Mouse (Mus musculus): ENCODE results near the gene Heca. TPM values are rescaled to one million over a fixed set of nuclear protein-coding genes. Genes with fewer than 3 reads are reported as not detected.
A peak's percentile ranks its signal among the peaks of the same experiment; 100 is the strongest.
"Not testable (repeated sequence)": the region's sequence is repeated elsewhere in the genome, so short reads cannot be mapped to it uniquely, and the experiment has no call there.

Heca gene
- polyA plus RNA-seq, 1 experiment from 2014 or later, result 6.7 TPM

- H3K9ac ChIP-seq (replicated peaks; ENCODE audit: low read depth, low read length), result peak overlapping the region; percentile 86
- H3K4me2 ChIP-seq (replicated peaks; ENCODE audit: low read depth, low read length), result peak overlapping the region; percentile 51
- 0% methylated on average over 4 of the region's 4 CpGs for WGBS
- not testable (repeated sequence) for H3K27me3 ChIP-seq (ENCODE audit: control insufficient read depth, insufficient read depth, low read length); H3K4me1 ChIP-seq (ENCODE audit: control insufficient read depth, insufficient read depth, low read length); H3K36me3 ChIP-seq (ENCODE audit: control insufficient read depth, insufficient read depth, low read length); H3K9me3 ChIP-seq (ENCODE audit: control insufficient read depth, low read depth, low read length); ATAC-seq (ENCODE audit: insufficient number of reproducible peaks, insufficient read depth, low FRiP score, low read depth)
- peak overlapping the region; percentile 69; the same call in 1 of the 2 replicates for H3K27ac ChIP-seq (ENCODE audit: low read length)
- peak overlapping the region; percentile 76 for H3K4me3 ChIP-seq (ENCODE audit: low read depth, low read length)
These were observed 1.1 kb downstream of the Heca start for GRCm38 (mm10) chr10:17946799-17947174.

DNA sequence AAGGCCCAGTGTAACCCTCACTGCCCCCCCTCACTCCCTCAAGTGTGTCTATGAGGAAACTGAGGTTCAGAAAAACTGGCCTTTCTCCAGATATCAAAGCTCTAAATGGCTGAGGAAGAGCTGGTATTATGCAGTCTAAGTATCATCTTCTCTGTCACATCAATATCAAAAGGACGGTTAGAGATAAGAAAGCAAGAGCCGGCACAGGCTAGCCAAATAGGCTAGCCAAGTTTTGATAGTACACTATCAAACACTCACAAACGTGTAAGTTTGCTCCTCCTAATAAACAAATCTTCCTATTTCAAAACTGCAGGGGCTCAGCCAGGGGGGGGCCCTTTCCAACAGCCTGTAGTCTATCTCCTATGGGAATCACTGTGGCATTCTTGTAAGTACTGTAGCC, 1.8 kb downstream of the Heca start:
- Histone ChIP-seq H3K9me3 (ENCODE audit: control insufficient read depth, low read depth, low read length) (no peaks in the 10 kb centered on the region), H3K4me1 (ENCODE audit: control insufficient read depth, insufficient read depth, low read length) (peaks cover 5% of the 10 kb centered on the region; the same call in 1 of the 2 replicates), H3K4me2 (replicated peaks; ENCODE audit: low read depth, low read length) (peak overlapping the region; percentile 51), H3K36me3 (ENCODE audit: control insufficient read depth, insufficient read depth, low read length) (no peaks in the 10 kb centered on the region), H3K4me3 (ENCODE audit: low read depth, low read length) (peak overlapping the region; percentile 76), H3K27me3 (ENCODE audit: control insufficient read depth, insufficient read depth, low read length) (no peaks in the 10 kb centered on the region), H3K9ac (replicated peaks; ENCODE audit: low read depth, low read length) (peak overlapping the region; percentile 15; the same call in 1 of the 2 replicates), H3K27ac (ENCODE audit: low read length) (no peak overlapping the region)
- no peak for ATAC-seq (ENCODE audit: insufficient number of reproducible peaks, insufficient read depth, low FRiP score, low read depth)
- 35% methylated on average over 3 of the region's 3 CpGs for WGBS

DNA sequence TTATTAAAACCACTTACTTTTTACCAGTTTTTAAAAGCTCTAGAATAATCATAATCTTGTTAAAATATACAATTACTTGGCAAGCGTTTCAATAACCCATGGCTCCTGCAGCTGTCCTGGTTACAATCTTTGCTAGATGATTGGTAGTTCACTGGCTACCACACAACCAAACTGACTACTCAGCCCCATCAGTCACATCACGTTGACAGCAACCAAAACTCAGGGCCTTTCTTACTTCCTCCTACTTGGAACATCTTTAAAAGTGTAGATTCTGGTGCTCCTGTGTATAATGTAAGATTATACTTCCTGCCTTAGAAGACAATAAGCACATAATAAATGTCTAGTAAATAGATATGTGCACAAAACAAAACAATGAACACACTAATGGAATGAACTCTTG, 14.2 kb downstream of the Heca start:
- no peak for ATAC-seq (ENCODE audit: insufficient number of reproducible peaks, insufficient read depth, low FRiP score, low read depth)
- WGBS, result 49% methylated on average over 2 of the region's 2 CpGs
- no peaks in the 10 kb centered on the region for H3K27me3 ChIP-seq (ENCODE audit: control insufficient read depth, insufficient read depth, low read length)

GRCm38 (mm10) chr10:17932131-17932530, 15.7 kb downstream of the Heca start:
- Histone ChIP-seq H3K4me3 (ENCODE audit: low read depth, low read length) (no peak overlapping the region), H3K27me3 (ENCODE audit: control insufficient read depth, insufficient read depth, low read length) (no peaks in the 10 kb centered on the region), H3K4me1 (ENCODE audit: control insufficient read depth, insufficient read depth, low read length) (peaks cover 15% of the 10 kb centered on the region; the same call in 1 of the 2 replicates), H3K4me2 (replicated peaks; ENCODE audit: low read depth, low read length) (no peak overlapping the region), H3K9ac (replicated peaks; ENCODE audit: low read depth, low read length) (no peak overlapping the region), H3K27ac (ENCODE audit: low read length) (0 out of 2 replicates have a peak overlapping the region, but pooled peaks have one; percentile 33), H3K36me3 (ENCODE audit: control insufficient read depth, insufficient read depth, low read length) (no peaks in the 10 kb centered on the region), H3K9me3 (ENCODE audit: control insufficient read depth, low read depth, low read length) (no peaks in the 10 kb centered on the region)
- ATAC-seq (ENCODE audit: insufficient number of reproducible peaks, insufficient read depth, low FRiP score, low read depth), result 0 out of 2 replicates have a peak, but pooled peaks have one; percentile 18
- 65% methylated on average over 3 of the region's 3 CpGs for WGBS

More for the DNA sequence above, 14.2 kb downstream of the Heca start:
- Histone ChIP-seq H3K4me3 (ENCODE audit: low read depth, low read length) (no peak overlapping the region), H3K9me3 (ENCODE audit: control insufficient read depth, low read depth, low read length) (no peaks in the 10 kb centered on the region), H3K9ac (replicated peaks; ENCODE audit: low read depth, low read length) (no peak overlapping the region), H3K27ac (ENCODE audit: low read length) (no peak overlapping the region), H3K36me3 (ENCODE audit: control insufficient read depth, insufficient read depth, low read length) (no peaks in the 10 kb centered on the region), H3K4me1 (ENCODE audit: control insufficient read depth, insufficient read depth, low read length) (peaks cover 15% of the 10 kb centered on the region; the same call in 1 of the 2 replicates), H3K4me2 (replicated peaks; ENCODE audit: low read depth, low read length) (no peak overlapping the region)

DNA sequence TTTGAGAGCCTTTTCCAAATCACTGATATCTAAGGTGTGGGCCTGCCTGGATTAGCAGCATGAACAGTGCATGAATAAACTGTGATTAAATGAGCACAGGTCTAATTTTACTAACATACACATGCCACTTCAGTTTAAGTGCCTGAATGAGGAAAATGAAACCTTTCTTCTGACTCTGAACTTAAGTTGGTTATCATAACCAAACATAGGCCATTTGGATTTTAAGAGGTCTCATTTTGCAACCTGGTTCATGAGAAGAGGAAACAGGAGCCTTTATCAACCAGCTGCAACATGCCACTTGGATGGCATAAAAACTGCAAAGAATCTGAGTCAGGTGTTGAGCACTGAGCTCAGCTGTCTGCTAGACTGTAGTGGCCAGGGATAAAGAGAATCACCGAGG, 16.7 kb downstream of the Heca start:
- WGBS, result 55% methylated on average over 1 of the region's 1 CpGs
- Histone ChIP-seq H3K36me3 (ENCODE audit: control insufficient read depth, insufficient read depth, low read length) (no peaks in the 10 kb centered on the region), H3K9ac (replicated peaks; ENCODE audit: low read depth, low read length) (no peak overlapping the region), H3K27ac (ENCODE audit: low read length) (no peak overlapping the region), H3K27me3 (ENCODE audit: control insufficient read depth, insufficient read depth, low read length) (no peaks in the 10 kb centered on the region), H3K4me3 (ENCODE audit: low read depth, low read length) (no peak overlapping the region), H3K4me2 (replicated peaks; ENCODE audit: low read depth, low read length) (no peak overlapping the region), H3K9me3 (ENCODE audit: control insufficient read depth, low read depth, low read length) (no peaks in the 10 kb centered on the region), H3K4me1 (ENCODE audit: control insufficient read depth, insufficient read depth, low read length) (peaks cover 15% of the 10 kb centered on the region; the same call in 1 of the 2 replicates)
- ATAC-seq (ENCODE audit: insufficient number of reproducible peaks, insufficient read depth, low FRiP score, low read depth), result no peak

DNA sequence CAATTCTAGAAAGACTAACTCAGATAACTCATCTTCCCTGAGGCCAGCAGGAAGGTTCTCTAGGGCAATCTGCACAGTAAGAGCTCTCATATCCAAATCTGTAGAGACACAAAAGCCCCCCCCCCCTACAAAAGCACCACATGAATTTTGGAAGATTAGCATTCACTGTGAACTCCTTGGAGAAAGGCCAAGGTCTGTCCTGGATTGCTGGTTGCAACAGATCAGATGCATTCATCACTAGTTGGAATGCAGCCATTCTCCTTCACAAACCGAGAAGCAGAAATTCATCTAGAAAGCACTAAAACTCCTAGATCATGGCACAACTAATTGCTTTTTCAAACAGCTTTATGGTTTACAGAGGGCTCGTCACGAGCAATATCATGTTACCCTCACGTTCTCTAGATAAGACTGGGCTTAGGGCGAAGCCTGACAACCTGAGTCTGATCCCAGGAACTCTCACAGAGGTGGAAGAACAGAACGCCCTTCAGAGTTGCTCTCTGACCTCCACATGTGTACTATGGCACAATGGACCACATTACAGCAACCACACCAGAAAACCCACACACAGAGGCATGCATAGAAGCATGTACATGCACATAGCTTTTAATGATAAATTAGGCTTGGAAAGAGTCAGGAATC, 17.3 kb downstream of the Heca start:
- Histone ChIP-seq H3K9me3 (ENCODE audit: control insufficient read depth, low read depth, low read length) (no peaks in the 10 kb centered on the region), H3K4me1 (ENCODE audit: control insufficient read depth, insufficient read depth, low read length) (peaks cover 15% of the 10 kb centered on the region; the same call in 1 of the 2 replicates), H3K27ac (ENCODE audit: low read length) (no peak overlapping the region), H3K4me2 (replicated peaks; ENCODE audit: low read depth, low read length) (no peak overlapping the region), H3K36me3 (ENCODE audit: control insufficient read depth, insufficient read depth, low read length) (no peaks in the 10 kb centered on the region), H3K9ac (replicated peaks; ENCODE audit: low read depth, low read length) (no peak overlapping the region), H3K4me3 (ENCODE audit: low read depth, low read length) (no peak overlapping the region), H3K27me3 (ENCODE audit: control insufficient read depth, insufficient read depth, low read length) (no peaks in the 10 kb centered on the region)
- 16% methylated on average over 6 of the region's 6 CpGs for WGBS
- peak; percentile 58; the same call in 1 of the 2 replicates for ATAC-seq (ENCODE audit: insufficient number of reproducible peaks, insufficient read depth, low FRiP score, low read depth)

- WGBS, result 94% methylated on average over 3 of the region's 3 CpGs
- H3K4me2 ChIP-seq (replicated peaks; ENCODE audit: low read depth, low read length), result no peak overlapping the region
- no peaks in the 10 kb centered on the region for H3K4me1 ChIP-seq (ENCODE audit: control insufficient read depth, insufficient read depth, low read length)
- H3K9ac ChIP-seq (replicated peaks; ENCODE audit: low read depth, low read length), result no peak overlapping the region
- H3K4me3 ChIP-seq (ENCODE audit: low read depth, low read length), result no peak overlapping the region
- no peaks in the 10 kb centered on the region for H3K27me3 ChIP-seq (ENCODE audit: control insufficient read depth, insufficient read depth, low read length)
- no peaks in the 10 kb centered on the region for H3K9me3 ChIP-seq (ENCODE audit: control insufficient read depth, low read depth, low read length)
- no peak overlapping the region for H3K27ac ChIP-seq (ENCODE audit: low read length)
- ATAC-seq (ENCODE audit: insufficient number of reproducible peaks, insufficient read depth, low FRiP score, low read depth), result no peak
- H3K36me3 ChIP-seq (ENCODE audit: control insufficient read depth, insufficient read depth, low read length), result no peaks in the 10 kb centered on the region
These were observed 22.7 kb downstream of the Heca start for GRCm38 (mm10) chr10:17925200-17925599.

DNA sequence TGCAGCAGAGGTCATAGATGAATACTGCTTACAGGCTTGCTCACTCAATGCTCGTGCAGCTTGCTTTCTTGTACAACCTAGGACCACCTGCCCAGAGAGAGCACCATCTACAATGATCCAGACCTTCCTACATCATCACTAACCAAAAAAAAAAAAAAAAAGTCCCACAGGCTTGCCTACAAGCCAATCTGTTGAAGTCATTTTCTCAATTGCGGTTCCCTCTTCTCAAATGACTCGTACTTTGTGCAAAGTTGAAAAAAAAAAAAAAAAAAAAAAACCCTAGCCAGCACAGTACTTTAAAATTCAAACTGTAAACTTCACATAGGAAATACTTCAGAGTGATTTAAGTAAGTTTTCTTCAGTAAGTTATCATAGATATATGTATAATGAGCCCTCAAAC, 23.7 kb downstream of the Heca start:
- Histone ChIP-seq H3K9me3 (ENCODE audit: control insufficient read depth, low read depth, low read length) (no peaks in the 10 kb centered on the region), H3K9ac (replicated peaks; ENCODE audit: low read depth, low read length) (no peak overlapping the region), H3K4me1 (ENCODE audit: control insufficient read depth, insufficient read depth, low read length) (no peaks in the 10 kb centered on the region; the same call in 1 of the 2 replicates), H3K4me3 (ENCODE audit: low read depth, low read length) (no peak overlapping the region), H3K27me3 (ENCODE audit: control insufficient read depth, insufficient read depth, low read length) (no peaks in the 10 kb centered on the region), H3K36me3 (ENCODE audit: control insufficient read depth, insufficient read depth, low read length) (no peaks in the 10 kb centered on the region), H3K4me2 (replicated peaks; ENCODE audit: low read depth, low read length) (no peak overlapping the region), H3K27ac (ENCODE audit: low read length) (no peak overlapping the region)
- 67% methylated on average over 3 of the region's 3 CpGs for WGBS
- ATAC-seq (ENCODE audit: insufficient number of reproducible peaks, insufficient read depth, low FRiP score, low read depth), result no peak

DNA sequence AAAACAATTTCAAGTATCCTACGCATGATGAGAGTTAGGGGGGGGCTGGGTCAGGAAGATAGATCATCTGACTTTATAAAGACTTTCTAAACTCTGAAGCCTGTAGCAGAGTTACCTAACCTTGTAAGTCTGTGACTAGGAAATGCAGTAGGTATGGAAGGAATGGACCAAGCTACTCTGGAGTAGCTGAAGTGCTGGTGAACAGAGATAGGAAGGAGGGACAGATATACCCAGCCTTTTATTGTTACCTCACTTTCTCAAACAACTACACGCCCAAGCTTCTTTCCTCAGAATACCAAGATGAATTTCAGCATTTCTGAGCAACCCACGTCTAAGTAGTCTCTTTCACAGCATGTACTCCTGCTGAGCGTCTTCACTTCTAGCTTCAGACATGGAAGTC, 26.5 kb downstream of the Heca start:
- H3K9me3 ChIP-seq (ENCODE audit: control insufficient read depth, low read depth, low read length), result no peaks in the 10 kb centered on the region
- 79% methylated on average over 4 of the region's 4 CpGs for WGBS
- no peak overlapping the region for H3K9ac ChIP-seq (replicated peaks; ENCODE audit: low read depth, low read length)
- H3K27ac ChIP-seq (ENCODE audit: low read length), result no peak overlapping the region
- H3K4me3 ChIP-seq (ENCODE audit: low read depth, low read length), result no peak overlapping the region
- H3K36me3 ChIP-seq (ENCODE audit: control insufficient read depth, insufficient read depth, low read length), result no peaks in the 10 kb centered on the region
- no peak overlapping the region for H3K4me2 ChIP-seq (replicated peaks; ENCODE audit: low read depth, low read length)
- H3K27me3 ChIP-seq (ENCODE audit: control insufficient read depth, insufficient read depth, low read length), result no peaks in the 10 kb centered on the region
- no peak for ATAC-seq (ENCODE audit: insufficient number of reproducible peaks, insufficient read depth, low FRiP score, low read depth)
- H3K4me1 ChIP-seq (ENCODE audit: control insufficient read depth, insufficient read depth, low read length), result no peaks in the 10 kb centered on the region; the same call in 1 of the 2 replicates
